Mouse (Mus musculus): ENCODE results near the gene Tarm1.

DNA sequence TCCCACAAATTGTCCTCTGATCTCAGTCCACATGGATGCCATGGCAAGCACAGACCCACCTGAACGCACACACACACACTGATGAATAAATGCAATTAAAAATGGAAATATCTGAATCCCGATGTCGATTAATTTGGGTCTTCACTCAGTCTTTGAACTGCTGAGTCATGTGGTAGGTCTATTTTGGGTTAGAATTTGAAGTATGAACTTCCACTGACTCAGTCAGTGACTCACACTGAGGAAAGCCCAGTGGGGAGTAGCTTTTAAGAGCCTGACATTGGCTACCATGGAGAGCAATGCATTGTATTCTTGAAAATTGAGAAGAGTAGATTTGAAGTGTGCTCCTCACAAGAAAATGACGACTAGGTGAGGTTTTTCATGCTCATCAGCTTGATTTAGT, 55.4 kb downstream of the Tarm1 start:
- TF ChIP-seq CTCF (IDR thresholded peaks at IDR 0.05; ENCODE audit: low read depth) (no peak), EP300 (optimal IDR thresholded peaks at IDR 0.05) (no peak)

Data from stomach, postnatal 0 days (tissue).